Mouse (Mus musculus) retina, postnatal 7 days (tissue): ENCODE results near the gene Adipoq.
"Not testable (repeated sequence)": the region's sequence is repeated elsewhere in the genome, so short reads cannot be mapped to it uniquely, and the experiment has no call there.

Experiments used
- DNase-seq: peaks from one replicate; pipeline ENCODE4 v3.0.0-alpha.2; 2012; ENCODE audit warnings: low read depth, low spot score

The Adipoq gene

DNA sequence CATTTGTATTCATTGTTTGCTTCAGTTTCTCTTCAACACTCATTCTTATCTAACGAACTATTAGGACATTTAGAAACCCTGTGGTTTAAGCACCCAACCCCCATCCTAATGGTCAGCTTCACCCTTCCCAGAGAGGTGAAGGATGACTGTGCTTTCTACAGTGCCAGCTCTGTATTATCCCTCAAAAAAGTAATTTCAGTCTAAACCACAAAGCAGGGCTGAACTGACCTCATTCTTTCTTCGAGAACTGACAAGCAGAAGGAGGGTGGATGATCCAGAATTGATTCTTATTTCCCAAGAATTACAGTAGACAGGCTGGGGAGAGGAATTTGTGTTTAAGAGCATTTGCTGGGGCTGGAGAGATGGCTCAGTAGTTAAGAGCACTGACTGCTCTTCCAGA lies 13.4 kb downstream of the Adipoq start:
- no peak for DNase-seq

DNA sequence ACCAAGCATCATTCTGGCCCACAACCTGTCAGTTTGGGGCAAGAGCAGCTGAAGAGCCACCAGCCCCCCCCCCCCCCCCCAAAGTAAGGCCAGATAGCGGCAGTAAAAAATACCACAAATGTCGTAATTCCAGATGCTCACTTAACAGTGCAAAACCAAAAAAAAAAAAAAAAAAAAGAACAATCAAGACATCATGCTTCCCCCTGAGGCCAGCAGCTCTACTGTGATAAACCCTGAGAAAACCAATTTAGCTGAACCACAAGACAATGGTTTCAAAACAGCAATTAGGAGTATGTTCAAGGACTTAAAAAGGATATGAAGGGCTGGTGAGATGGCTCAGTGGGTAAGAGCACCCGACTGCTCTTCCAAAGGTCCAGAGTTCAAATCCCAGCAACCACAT lies 15.8 kb downstream of the Adipoq start:
- DNase-seq, result no peak

DNA sequence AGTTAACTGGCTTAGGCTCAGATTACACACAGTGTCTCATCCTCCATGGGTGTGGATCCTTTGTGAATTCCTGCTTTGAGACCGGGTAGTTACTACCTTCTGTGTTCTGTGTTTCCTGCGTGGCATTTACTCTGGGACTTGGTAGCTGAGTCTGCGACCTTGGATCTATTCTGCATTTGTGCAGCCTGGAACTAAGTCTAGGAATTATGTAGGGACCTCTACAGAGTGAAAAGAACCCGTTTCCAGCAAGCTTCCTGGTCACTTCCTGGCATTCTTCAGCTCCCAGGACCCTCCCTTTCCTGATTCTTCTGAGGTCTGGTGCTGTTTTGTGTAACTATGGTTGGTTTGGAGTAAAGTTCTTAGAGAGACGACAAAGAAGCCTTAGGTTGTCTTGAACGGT lies 18.1 kb downstream of the Adipoq start:
- no peak for DNase-seq

DNA sequence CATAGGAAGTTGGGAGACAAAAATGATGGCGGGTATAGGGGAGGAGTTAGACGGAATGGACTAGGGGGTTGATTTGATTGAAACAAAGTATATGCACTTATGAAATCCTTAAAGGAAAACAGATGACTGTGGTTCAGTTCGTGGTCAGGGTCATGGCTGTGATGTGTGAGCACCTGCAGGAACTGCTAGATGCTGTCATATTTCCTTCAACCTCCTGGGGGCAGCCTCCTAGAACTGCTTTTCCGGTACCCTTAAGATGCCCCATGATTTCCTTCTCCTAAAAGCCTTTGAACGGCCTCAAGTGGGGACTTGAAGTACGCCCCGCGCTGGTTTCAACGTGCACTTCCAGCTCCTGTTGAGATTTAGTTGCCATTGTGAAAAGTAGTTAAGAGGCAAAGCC lies 19.1 kb downstream of the Adipoq start:
- DNase-seq, result no peak

DNA sequence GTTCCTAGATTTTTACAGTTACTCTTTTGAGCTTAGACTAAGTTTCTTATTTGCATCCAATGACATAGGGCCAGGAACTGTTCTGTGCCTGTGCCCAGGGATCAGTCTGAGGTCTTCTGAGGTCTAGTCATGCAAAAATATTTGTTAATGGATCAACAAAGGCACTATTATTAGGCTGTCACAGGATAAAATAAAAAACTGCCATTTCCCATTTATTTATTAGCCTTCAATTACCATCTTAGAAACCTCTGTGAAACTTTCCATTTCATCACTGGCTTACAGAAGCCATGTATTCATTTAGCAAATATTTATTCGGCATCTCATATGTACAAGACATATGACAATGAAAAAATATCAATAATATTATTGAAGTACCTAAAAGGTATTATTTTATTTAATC lies 20.3 kb downstream of the Adipoq start:
- DNase-seq, result no peak

DNA sequence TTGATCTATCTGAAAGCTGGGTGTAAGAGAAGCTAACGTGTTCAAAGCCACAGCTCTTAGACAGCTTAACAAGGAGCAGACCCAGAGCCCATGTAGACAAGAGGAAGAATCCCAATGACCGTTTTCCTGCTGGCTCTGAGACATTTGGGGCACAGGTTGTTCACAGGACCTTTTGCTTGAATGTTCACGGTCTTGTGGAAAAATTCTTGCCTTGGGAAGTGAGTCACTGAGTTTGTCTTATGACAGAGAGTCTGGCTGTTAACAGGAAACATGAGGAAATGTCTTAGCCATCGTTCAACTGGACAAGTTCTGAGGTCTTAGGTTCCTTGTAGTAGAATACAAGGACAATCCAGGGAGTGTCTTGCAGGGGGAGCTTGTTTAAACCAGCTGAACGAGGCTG lies 20.7 kb downstream of the Adipoq start:
- DNase-seq, result no peak

DNA sequence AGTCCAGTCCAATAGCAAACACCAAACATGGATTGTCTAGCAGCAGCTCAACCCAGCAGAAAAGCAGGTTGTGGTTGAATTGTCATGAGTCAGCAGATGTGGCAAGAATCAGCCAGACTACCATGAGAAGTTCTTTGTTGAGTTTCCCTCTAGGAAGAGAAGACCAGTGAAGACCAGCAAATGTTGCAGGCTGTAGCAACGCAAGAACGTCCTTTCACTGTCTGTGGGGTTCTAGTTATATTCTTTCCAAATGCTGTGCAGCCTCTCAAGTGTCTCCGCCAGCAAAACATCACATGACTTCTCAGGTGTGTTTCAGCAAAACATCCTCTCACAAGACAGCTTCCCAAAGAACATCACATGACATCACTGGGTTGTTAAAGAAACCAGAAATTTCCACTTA lies 24.5 kb downstream of the Adipoq start:
- no peak for DNase-seq

DNA sequence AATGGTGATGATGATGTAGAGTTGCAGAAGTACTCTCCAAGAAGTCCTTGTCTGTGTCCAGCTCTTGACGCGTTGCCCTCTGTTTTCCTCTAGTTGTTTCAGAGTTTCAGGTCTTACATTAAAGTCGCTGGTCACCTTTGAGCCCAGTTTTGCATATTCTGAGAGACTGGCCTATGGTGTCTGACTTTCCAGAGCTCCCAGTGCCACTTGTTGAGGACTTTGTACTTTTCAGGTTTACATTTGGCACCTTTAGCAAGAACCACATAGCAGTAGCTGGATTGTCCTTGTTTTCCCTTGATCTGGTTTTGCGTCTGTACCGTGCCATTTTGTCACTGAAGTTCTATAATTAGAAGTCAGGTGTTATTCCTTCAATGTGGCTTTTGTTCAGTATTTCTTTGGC lies 27.6 kb downstream of the Adipoq start:
- no peak for DNase-seq

DNA sequence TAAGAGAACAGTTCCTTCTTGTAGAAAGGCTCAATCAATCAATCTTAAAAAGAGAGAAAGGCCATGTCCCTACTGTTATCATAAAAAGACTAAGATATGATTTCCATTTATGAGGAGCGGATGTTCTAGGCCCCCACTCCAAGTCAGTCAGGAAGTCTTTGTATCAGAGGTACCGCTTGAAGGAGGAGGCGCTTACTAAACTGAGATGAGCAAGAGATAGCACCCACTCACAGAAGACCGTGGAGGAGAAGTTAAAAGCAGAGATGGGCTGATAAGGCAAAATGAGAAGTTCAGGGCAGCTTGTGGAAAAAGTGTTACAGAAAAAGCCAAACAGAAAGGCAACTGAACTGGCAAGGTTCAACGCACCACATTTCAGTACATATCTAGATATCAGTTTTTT lies 28.5 kb downstream of the Adipoq start:
- DNase-seq, result no peak

DNA sequence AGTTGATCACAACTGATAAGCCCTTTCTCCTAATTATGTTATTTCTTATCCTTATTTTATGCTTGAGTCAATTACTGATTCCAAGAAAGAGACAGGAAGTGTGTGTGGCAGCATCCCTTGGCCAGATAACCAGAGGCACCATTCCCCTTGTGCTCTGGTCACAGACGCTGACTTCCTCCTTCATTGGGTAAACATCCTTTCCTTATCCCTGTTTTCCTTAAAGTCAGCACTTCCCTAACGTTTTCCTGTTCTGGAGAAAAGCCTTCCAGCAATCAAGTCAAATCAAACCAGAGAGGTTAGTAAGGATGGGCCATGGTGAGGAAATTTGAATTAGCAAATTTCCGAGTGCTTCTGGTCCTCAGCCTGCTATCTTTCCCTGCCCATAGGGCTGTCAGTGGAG lies 29.6 kb downstream of the Adipoq start:
- DNase-seq, result no peak

DNA sequence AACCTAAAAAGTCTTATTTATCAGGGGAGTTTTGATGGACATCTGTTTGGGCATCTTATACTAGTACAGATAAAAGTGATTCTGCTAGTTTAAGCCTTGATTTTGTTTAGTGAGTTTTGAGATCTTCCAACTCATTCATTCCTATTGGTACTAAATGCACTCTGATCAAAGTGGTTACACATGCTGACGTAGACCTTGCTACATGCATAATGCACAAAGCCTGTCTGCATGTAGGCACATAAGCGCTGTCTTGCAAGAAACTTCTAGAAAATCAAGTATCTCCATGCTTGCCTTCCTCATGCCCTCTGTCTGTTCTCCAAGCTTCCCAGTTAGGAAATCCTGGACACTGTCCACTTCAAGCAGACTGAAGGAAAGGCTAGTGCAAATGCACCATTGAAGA lies 31.5 kb downstream of the Adipoq start:
- no peak for DNase-seq

DNA sequence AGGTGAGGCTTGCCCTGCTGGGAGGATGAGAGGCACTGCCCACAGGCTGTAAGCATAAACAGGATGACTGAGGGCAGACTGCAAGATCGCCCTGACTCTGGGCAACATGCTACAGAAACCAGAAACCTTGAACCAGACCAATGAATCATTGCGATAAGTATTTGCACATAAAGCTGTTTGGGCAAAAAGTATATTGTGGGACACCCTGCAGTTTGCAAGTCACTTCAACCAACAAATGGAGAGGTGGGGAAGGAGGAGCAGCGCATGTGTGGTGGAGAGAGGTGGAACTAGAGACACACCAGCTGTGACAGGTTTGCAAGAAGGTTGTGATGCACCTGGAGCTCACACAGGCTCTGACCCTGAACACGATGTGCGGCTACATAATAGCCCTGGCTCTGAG lies 32.5 kb downstream of the Adipoq start:
- DNase-seq, result no peak

DNA sequence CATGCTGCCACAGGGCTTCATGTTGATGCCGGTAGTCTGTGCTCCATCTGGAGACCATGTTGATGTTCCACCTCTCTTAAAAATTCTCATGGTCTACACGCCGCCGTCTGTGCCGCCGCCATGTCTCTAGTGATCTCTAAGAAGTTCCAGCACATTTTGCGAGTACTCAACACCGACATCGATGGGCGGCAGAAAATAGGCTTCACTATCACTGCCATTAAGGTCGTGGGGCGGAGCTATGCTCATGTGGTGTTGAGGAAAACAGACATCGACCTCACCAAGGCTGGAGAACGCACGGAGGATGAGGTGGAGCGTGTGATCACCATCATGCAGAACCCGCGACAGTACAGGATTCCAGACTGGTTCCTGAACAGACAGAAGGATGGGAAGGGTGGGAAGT lies 33.1 kb downstream of the Adipoq start:
- DNase-seq, result not testable (repeated sequence)

DNA sequence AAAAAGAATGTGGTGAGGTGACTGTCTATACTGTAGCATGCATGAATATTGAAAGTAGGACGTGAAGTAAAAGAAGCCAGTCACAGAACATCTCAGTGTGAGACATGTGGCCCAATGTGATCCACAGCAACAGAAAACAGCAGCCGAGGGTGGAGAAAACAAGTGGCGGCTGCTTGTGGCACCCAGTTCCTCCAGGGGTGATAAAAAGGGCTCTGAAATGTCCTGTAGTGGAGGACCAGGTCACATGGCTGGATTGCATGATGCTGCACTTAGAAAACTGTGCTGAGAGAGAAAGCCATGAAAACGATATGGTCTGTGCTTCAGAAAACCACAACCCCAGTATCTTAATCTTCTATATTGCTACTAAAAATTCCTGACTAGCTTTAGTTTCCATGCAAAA lies 34.7 kb downstream of the Adipoq start:
- no peak for DNase-seq

DNA sequence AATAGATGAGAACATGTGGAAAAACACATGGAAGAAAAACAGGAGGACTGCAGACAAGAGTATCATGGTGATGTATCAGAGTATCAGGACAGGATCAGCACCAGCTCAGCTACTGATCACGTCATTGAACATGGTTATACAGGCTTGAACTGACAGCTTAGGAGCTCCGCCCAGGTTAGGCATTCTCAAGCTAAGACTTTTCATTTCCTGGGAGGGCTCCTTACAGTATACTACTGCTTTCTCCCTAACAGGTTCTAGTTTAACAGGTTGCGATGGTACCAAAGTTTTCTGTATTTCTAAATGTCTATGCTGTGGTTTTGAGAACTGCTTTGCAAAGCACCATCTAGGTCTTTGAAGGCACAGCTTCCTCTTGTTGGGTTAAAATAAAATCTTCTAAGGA lies 35.2 kb downstream of the Adipoq start:
- no peak for DNase-seq

DNA sequence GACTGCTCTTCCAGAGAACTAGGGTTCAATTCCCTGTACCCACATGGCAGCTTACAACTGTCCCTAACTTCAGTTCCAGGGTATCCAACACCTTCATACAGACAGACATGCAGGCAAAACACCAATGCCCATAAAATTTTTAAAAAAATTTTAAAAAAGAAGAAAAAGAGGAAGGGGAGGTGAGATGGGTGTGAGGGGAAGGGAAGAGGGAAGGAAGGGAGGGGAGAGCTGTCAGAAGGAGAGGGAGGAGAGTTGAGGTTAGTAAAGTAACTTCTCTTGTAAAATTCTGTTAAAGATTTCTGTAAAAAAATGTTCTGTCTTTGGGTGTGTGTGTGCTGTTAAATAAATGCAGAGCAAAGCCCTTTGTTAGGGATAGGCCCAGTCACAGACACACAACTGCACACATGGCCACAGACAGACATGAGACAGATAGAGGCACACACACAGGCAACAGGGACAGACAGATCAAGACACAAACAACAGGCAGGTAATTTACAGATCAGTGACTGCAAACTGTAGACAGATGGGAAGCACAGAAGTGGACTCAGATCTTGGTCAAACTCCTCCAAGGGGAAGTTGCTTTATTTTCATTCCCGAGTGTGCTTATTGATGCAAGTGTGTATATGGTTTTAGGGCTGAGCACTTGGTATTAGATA lies 35.7 kb downstream of the Adipoq start:
- DNase-seq, result no peak

DNA sequence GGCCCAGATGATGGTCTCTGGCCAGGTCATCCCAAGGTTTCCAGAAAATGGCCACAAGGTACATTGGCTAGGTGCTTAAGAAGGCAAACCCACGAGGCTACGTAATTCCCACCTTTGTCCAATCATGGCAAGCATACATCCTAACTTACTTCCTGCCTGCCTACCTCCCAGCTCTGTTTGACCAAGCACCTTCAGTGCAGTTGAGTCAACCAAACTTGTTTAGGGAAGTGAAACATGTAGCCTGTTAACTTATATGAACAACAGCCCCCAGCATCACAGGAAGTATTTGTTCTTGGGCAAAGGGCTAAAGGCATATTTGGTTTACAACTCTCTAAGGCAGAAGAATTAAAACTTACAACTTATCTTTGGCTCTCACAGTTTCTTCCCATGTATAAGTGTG lies 39.5 kb downstream of the Adipoq start:
- DNase-seq, result no peak

DNA sequence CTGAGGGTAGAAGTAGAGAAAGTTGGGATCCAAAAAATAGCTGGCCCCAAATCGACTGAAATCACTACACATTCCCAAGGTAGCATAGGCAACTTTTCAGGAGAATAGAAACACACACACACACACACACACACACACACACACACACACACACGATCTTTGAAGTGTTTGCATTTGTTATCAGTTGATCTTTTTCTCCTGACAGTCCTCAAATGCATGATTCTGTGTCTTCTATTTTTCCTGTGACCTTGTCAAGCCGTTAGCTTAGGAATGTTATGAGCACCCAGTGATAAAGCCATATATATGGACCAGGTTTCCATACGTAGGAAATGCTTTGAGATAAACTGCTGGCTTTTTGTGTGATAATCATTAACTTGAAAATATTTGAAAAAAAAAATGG lies 40.1 kb downstream of the Adipoq start:
- no peak for DNase-seq

DNA sequence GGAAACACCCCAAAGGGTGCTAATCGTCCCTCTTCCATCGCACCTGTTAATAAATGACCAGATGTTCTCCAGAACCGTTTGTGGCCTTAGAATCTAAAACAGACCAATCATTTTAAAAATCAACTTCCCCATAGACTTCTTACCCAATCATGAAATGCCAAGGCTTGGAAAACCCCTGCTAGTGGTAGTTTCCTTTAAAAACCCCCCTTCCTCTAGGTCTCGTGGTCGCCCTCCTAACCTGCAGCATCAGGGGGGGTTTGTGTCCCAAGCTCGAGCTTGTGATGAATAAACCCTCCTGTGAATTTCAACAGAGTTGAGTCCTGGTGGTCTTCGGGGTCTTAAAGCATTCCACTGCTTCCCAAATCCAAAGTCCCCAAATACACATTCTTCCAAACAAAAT lies 41.6 kb downstream of the Adipoq start:
- no peak for DNase-seq

DNA sequence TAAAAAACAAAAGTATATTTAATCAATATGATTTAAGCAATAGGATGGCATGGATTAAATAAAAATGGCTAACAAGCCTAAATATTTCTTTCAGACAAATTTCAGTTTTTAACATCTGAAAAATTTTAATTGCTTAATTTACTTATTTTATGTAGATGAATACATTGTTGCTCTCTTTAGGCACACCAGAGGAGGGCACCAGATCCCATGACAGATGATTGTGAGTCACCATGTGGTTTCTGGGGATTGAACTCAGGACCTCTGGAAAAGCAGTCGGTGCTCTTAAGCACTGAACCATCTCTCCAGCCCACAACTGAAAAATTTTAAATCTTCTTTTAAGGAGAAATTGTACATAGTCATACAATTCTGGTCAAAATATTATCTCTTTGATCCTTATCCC lies 43.3 kb downstream of the Adipoq start:
- no peak for DNase-seq

DNA sequence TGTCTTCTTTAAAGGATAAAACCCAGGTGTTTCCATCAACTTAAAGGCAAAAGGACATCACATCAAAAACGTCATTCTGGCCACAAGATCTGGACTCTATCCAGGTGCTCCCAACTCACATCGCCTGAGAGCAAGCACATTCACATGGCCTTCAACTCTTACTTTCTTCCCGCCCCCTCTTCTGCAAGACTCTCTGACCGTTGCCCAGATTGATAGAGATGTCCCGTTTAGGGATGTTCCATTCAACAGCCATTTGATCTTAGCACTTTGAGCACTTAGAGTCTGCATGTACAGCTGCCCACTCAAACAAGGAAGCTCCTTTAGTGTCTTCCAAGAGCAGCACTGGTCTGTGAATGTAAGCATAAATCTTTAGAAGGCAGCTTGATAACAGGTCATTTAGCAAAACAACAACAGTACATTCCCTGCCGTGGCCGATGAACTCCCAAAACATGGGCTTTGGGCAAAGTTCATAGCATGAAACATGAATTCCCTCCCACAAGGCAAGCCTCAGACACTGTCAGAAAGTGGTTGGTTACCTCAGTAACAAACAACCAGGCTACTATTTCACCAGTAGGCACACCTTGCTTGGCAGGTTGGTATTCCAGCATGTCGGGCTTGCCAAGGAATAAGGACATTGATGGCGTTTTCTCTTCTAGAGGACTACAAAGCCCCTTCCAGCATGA lies 45.4 kb downstream of the Adipoq start:
- no peak for DNase-seq

DNA sequence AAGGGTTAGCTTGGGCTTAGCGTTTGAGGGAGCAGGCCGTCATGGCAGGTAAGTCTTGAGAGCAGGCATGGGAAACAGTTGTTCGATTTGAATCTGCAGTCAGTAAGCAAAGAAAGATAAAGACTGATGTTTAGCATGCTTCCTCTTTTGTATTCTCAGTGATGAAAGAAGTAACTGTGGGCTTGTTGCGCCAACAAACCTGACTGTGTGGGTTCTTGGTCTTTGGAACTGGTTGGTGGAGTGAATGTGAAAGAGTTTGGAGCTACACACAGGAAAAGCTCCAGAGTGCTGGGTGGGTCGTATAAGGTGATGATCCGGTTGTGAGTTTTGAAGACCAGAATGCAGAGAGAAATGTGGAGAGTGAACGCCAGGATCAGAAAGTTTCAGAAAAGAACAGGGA lies 49.3 kb downstream of the Adipoq start:
- DNase-seq, result no peak

DNA sequence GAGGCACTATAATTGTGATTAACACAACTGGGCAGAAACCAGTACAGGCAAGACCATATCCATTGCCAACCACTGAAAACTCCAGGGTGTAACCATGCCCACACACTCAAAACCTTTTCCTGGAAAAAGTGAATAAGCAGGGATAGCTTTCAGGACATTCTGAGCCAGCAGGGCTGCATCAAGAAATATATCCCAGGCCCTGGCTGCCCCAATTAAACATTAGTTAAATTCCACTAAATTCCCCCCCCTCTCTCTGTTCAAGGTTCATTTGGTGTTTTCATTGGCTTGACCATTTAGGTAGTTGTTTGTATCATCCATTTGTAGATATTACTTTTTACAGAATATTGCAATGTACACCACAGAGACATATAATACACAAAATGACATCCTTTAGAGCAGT lies 50.0 kb downstream of the Adipoq start:
- DNase-seq, result no peak

DNA sequence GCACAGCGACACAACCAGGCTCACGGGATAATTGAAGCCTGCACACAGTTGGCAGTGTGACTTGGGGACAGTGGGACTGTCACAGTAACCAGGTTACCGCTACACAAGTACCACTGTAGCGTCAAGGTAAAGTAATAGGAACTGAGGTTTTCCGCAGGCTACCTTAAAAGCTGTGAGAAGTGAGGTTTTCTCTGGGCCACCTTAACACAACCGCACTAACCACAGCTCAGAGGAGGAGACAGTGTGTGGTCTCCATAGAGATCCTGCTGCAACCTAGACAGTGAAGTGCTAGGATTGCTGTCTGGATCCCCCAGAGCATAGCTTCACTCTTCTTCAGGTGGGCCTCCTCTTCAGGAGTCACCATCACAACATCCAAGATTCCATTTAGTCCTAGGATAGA lies 50.5 kb downstream of the Adipoq start:
- no peak for DNase-seq
